Mouse (Mus musculus): ENCODE data around the gene Map3k4. TPM values are rescaled to one million over a fixed set of nuclear protein-coding genes. Genes with fewer than 3 reads are reported as not detected.

Gene Map3k4
- total and polyA plus RNA-seq, 3 experiments: 12.7 to 22.6 (median 20.9) TPM

GRCm38 (mm10) chr17:12364426-12364735 lies 45.8 kb upstream of the Map3k4 start:
- H3K4me3 ChIP-seq (replicated peaks in 1 of 3; ENCODE audit: low read depth in 2 of 3, low read length in 2 of 3, poor library complexity in 1 of 3): peak overlapping the region in 1 of 3 experiments; percentile 6
- peak overlapping the region; percentile 81 for H3K4me2 ChIP-seq (ENCODE audit: insufficient read depth, low read depth, poor library complexity, severe bottlenecking)
- dilution Hi-C loops (cut with MboI; ENCODE audit: extremely low pct_ligation_motif_present, extremely low pct_unique_long_range_greater_than_20kb, low sequenced_read_pairs): no loop called here
- in situ Hi-C loops (cut with MboI; ENCODE audit: low pct_ligation_motif_present, low pct_unique_long_range_greater_than_20kb, low sequenced_read_pairs): loop anchor here (5.0 to 10.0 kb wide), 4 partner anchors 47 to 330 kb away; partner anchors contain the start of gene Map3k4
- H3K27ac ChIP-seq (ENCODE audit: insufficient read depth, low read depth): peak overlapping the region; percentile 18; the same call in 1 of the 2 replicates
- no peak overlapping the region for H3K9ac ChIP-seq (ENCODE audit: insufficient read depth, low read depth)
- TF ChIP-seq BHLHE40 (IDR thresholded peaks at IDR 0.05; ENCODE audit: low read depth, low read length) (0 out of 2 replicates have a peak, but pooled peaks have one; percentile 35), JUND (conservative IDR thresholded peaks at IDR 0.05; ENCODE audit: low read depth, low read length) (no peak), MAZ (IDR thresholded peaks at IDR 0.05; ENCODE audit: low read depth, low read length) (no peak), POLR2A (IDR thresholded peaks at IDR 0.05; ENCODE audit: low read depth, low read length) (no peak), USF1 (IDR thresholded peaks at IDR 0.05; ENCODE audit: low read depth, low read length) (peak; percentile 65), USF2 (conservative IDR thresholded peaks at IDR 0.05; ENCODE audit: low read depth, low read length) (0 out of 2 replicates have a peak, but pooled peaks have one; percentile 19)
- no peaks in the 10 kb centered on the region for H3K27me3 ChIP-seq (replicated peaks)
- H3K4me1 ChIP-seq (ENCODE audit: control insufficient read depth in 1 of 2, insufficient read depth in 2 of 2): peaks cover 10 to 28% of the 10 kb centered on the region in 2 experiments
- no peaks in the 10 kb centered on the region for H3K9me3 ChIP-seq (replicated peaks; ENCODE audit: low read length)
- H3K79me2 ChIP-seq (replicated peaks; ENCODE audit: control insufficient read depth, extremely low read depth, insufficient read depth, poor library complexity, severe bottlenecking): no peaks in the 10 kb centered on the region
- DNase-seq (ENCODE audit: extremely low read depth): no peak
- H3K36me3 ChIP-seq (replicated peaks in 1 of 2; ENCODE audit: control insufficient read depth in 1 of 2, insufficient read depth in 1 of 2, low read length in 1 of 2): no peaks in the 10 kb centered on the region

DNA sequence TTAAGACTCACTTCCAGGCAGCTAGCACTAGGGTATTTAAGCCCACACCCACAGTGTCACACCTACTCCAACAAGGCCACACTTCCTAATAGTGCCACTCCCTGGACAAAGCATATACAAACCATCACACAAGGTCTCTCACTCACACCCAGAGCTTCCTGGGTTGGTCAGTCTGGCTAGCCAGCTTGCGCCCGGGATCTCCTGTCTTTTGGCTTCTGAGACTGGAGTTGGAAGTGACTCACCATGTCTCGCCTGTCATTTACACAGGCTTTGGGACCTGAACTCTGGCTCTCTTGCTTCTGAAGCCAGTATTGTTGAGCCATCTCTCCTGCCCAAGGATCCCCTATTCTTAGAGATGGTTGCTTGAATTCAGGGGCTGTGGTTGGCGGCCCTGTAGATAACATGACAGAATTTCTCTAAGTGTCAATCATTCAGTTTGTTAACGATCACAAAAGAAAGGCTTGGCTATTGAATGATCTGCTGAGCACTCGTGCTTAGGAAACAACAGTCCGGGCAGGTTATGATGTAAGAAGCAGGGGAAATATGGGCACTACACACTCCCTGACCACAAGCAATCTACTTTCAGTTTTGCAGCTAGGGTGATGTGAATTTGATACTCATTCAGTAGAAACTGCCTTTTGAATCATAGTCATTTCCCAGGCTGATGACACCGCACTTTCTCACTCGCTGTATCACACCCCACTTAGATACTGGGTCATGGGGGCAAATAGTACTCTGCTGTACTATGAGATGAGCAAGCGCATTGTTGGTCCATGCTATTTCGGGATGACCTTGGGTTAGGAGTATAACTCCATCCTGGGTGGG lies 45.2 kb upstream of the Map3k4 start:
- peaks cover 8 to 28% of the 10 kb centered on the region in 2 experiments for H3K4me1 ChIP-seq (ENCODE audit: control insufficient read depth in 1 of 2, insufficient read depth in 2 of 2)
- H3K9me3 ChIP-seq (replicated peaks; ENCODE audit: low read length): no peaks in the 10 kb centered on the region
- TF ChIP-seq BHLHE40 (IDR thresholded peaks at IDR 0.05; ENCODE audit: low read depth, low read length): peak; percentile 58
- TF ChIP-seq ETS1 (conservative IDR thresholded peaks at IDR 0.05; ENCODE audit: low read depth, low read length): peak; percentile 52; the same call in 1 of the 2 replicates
- TF ChIP-seq MXI1 (IDR thresholded peaks at IDR 0.05; ENCODE audit: low read depth, low read length): no peak
- TF ChIP-seq UBTF (IDR thresholded peaks at IDR 0.05; ENCODE audit: low read depth, low read length): no peak
- peak; percentile 56; the same call in 1 of the 2 replicates for TF ChIP-seq IRF4 (IDR thresholded peaks at IDR 0.05; ENCODE audit: low read depth, low read length)
- no peak for TF ChIP-seq RCOR1 (conservative IDR thresholded peaks at IDR 0.05; ENCODE audit: low read depth, low read length)
- TF ChIP-seq TBP (conservative IDR thresholded peaks at IDR 0.05; ENCODE audit: low read depth, low read length): no peak
- TF ChIP-seq SIN3A (IDR thresholded peaks at IDR 0.05; ENCODE audit: low read length): no peak
- dilution Hi-C loops (cut with MboI; ENCODE audit: extremely low pct_ligation_motif_present, extremely low pct_unique_long_range_greater_than_20kb, low sequenced_read_pairs): no loop called here
- H3K4me2 ChIP-seq (ENCODE audit: insufficient read depth, low read depth, poor library complexity, severe bottlenecking): peak overlapping the region; percentile 81
- H3K36me3 ChIP-seq (replicated peaks in 1 of 2; ENCODE audit: control insufficient read depth in 1 of 2, insufficient read depth in 1 of 2, low read length in 1 of 2): no peaks in the 10 kb centered on the region
- H3K9ac ChIP-seq (ENCODE audit: insufficient read depth, low read depth): no peak overlapping the region
- no peak for DNase-seq (ENCODE audit: extremely low read depth)
- H3K27ac ChIP-seq (ENCODE audit: insufficient read depth, low read depth): peak overlapping the region; percentile 18; the same call in 1 of the 2 replicates
- in situ Hi-C loops (cut with MboI; ENCODE audit: low pct_ligation_motif_present, low pct_unique_long_range_greater_than_20kb, low sequenced_read_pairs): loop anchor here (5.0 to 10.0 kb wide), 4 partner anchors 47 to 329 kb away; partner anchors contain the start of gene Map3k4
- H3K4me3 ChIP-seq (replicated peaks in 1 of 3; ENCODE audit: low read depth in 2 of 3, low read length in 2 of 3, poor library complexity in 1 of 3): peak overlapping the region in 1 of 3 experiments; percentile 6
- no peaks in the 10 kb centered on the region for H3K27me3 ChIP-seq (replicated peaks)
- H3K79me2 ChIP-seq (replicated peaks; ENCODE audit: control insufficient read depth, extremely low read depth, insufficient read depth, poor library complexity, severe bottlenecking): no peaks in the 10 kb centered on the region
